Mouse (Mus musculus) cerebellum, adult 9-11 months (tissue): ENCODE data around the gene Gtf2b.

Experiments used
- DNase-seq: peaks from one replicate; pipeline ENCODE4 v3.0.0; 2022

Gtf2b gene

GRCm38 (mm10) chr3:142823606-142824005 lies 58.8 kb downstream of the Gtf2b start:
- DNase-seq, result no peak

- no peak for DNase-seq
These were observed 61.8 kb downstream of the Gtf2b start for GRCm38 (mm10) chr3:142826449-142827146.

GRCm38 (mm10) chr3:142832910-142833309 lies 68.1 kb downstream of the Gtf2b start:
- no peak for DNase-seq
